Mouse (Mus musculus) spleen, adult 18-20 months (tissue): Measurements from ENCODE around the gene Tmem121.
A peak's percentile ranks its signal among the peaks of the same experiment; 100 is the strongest.

Experiments used
- DNase-seq, 2 experiments: peaks; one replicate each; pipeline ENCODE4 v3.0.0; 2022; ENCODE audit warnings: mixed read lengths in 2 of 2

Gene Tmem121

GRCm38 (mm10) chr12:113185442-113186291 lies at the start of gene Tmem121:
Tmem121 (plus strand) TSS chr12:113185930.
- no peak for DNase-seq

DNA sequence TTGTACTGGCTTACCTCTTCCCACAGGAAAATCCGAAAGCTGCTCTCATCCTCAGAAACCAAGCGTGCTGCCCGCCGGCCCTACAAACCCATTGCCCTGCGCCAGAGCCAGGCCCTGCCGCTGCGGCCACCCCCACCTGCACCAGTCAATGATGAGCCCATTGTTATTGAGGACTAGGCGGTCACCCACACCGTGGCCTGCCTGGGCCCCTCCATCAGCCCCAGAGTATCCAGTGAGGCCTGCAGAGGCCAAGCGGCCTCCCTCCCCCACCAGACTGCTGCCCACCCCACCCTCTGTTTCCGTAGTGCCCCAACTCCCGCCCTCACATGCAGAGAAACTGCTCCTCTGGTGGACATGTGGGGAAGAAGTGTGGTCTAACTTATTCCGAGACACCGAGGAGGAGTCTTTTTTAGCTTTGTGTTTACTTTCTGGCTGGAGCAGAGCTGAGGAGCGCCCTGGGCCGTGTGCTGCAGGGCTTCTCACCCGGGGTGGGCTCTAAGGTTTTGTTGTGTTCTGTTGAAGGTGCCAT lies 49.2 kb upstream of the Tmem121 start:
- no peak for DNase-seq

DNA sequence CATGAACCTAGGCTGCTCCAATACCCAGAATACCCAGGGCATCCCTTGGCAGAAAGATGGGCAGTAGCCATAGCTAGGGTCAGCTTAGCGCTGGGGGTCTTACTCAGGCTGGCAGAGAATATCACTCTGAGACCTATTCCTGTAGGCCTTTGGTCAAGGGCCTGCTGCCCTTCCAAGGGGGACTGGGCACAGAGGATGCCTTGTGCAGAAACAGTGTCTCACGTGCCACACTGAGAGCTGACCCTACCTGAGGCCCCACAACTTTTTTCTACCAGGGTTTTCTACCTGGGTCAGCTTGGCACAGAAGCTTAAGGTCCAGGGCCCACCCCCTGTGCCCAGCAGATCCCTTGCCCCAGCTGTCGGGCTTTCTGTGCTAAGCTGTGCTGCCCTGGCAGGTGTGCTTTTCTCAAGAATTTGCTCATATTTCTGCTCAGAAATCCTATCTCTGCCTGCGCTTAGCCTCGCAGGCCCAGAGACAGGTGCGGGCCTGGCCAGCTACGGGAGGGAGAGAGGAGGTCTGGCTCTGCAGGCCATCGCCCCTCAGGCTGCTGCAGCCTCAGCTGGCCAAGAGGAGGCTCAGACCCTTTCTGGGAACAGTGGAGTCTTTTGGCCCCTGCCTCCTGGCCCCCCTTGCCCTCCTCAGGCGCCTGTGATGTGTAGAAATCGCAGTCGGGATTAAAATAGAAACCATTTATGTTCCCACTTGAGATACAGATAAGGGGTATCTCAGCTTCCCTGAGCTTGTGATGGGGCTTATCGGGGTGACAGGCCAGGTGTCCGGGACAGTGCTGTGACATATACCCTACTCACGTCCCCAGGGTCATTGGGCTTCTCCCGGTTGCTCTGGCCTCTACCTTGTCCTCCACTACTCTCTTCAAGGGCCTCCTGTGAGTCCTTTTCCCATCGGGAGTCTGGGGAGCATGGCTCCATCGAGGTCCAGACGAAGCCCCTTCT lies 48.2 kb upstream of the Tmem121 start:
- no peak for DNase-seq

- no peak for DNase-seq
These were observed 47.4 kb upstream of the Tmem121 start for GRCm38 (mm10) chr12:113138291-113138690.

DNA sequence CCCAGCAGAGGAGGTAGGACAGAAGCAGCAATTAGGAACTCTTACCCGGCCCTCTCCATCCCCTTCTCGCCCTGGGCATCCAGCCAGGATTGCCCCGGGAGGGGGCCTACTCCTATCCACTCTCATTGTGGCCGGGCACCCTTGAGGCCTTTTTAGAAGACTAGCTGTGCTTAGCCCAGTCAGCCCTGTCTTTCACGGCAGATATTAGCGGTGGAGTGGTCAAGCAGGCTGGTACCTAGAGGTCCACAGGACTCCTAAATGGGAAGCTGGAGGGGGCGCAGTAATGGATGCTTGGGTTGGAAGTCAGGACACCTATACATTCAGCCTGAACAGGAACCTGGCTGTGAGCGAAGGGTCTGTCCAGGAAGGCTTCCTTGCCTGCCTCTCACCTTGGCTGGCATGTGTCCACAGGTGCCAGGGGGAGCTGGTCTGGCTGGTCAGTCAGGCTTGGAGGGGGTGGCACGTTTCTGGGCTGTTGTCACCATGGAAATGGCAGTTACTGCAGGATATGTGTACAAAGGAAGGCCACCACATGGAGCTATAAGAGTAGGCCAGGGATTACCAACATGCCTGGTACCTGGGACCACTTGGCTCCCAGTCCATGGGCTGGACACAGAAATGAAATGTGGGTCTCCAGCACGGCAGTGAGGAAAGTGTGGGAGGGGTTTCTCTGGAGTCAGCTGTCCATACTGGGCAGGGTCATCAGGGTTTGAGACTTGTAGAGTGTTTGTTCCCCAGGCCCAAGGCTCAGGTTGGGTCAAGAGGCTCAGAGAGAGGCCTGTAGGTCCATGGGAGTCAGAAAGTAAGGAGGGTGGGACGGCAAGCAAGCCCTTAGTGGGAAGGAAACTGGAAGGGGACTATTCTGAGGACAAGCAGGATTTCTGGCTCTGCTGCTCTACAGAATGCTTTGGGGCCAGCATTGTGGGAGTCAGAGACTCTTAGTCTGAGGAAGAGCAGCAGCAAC lies 46.5 kb upstream of the Tmem121 start:
- DNase-seq, result no peak

DNA sequence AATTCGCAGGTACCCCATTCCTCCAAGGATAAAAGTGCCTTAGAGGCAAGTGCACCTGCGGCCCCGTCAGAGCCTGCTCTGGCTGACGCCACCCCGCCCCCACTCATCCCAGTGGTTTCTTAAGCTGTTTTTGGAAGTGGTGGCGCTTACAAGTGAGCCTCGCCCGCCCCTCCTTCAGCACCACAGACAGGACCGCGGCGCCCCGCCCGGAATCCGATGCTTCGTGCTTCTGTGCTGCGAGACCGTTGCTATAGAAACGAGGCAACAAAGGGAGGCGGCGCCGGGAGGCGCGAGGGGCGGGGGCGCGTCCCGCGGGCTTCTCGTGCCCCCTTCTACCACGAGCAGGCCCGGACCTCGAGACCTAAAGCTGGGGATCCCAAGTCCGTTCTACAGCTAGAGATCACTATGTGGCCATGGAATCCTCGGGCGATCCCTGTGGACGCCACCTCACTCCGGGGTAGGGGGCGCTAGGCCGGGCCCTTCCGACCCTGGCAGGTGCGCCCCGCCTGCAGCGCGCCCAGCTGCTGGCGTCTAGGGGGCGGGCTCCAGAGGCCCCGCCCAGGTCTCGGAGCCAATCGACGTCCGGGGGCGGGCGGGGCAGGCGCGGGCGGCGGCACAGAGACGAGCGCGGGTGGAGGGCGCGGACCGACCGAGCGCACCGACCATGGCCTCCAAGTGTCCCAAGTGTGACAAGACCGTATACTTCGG lies 45.7 kb upstream of the Tmem121 start, which contains the start of gene Crip2:
Gene Crip2, plus strand, starts transcription at position 329 of the 708 bp plus-strand sequence.
- DNase-seq, result peak; percentile 72 to 83

- DNase-seq, result no peak
These were observed 44.9 kb upstream of the Tmem121 start for GRCm38 (mm10) chr12:113140616-113141411.

DNA sequence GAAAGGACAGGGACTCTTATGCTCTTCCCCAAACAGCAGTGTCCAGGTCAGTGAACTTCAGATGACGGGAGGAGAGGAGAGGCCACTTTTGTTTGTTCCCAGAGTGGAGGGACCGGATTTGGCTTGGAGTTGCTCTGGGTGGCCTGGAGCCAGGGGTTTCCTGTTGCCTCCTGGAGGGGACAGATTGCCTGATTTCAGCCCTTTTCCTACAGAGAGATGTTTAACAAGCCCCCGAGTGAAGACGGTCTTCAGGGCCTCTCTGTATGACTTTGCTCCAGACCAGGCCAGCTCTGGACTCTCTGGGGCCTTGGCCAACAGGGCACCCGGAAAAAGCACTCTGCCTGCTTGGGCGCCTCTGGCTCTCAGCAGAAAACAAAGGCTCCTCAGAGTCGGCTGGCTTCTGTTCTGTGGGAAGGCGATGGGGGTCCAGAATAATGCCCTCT lies 44.2 kb upstream of the Tmem121 start:
- DNase-seq, result no peak

- DNase-seq, result no peak
These were observed 43.4 kb upstream of the Tmem121 start for GRCm38 (mm10) chr12:113142021-113142975.

GRCm38 (mm10) chr12:113143164-113143563 lies 42.6 kb upstream of the Tmem121 start:
- no peak for DNase-seq

DNA sequence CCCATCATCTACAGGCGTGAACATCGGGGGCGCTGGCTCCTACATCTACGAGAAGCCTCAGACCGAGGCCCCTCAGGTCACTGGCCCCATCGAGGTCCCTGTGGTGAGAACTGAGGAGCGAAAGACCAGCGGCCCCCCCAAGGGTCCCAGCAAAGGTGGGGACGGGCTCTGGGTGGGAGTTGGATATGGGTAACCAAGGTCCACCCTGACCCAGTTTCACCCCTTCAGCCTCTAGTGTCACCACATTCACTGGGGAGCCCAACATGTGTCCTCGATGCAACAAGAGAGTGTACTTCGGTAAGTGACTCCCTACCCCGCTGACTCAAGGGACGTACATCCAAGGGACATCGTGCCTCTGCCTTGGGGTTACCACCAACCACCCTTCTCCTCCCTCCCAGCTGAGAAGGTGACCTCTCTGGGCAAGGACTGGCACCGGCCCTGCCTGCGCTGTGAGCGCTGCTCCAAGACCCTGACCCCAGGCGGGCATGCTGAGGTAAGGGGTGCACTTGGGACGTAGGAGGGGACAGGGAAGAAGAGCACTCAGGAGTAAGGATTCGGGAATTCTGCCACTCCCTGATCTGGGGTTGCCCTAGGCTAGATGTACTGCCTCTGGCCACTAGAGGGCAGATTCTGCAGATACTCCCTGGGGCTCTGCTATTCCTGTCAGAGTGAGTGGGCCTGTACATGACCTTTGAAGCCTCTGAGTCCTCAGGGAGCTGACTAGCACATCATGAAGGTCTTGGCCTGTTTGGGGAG lies 41.6 kb upstream of the Tmem121 start:
- peak in 1 of 2 experiments; percentile 58 for DNase-seq

GRCm38 (mm10) chr12:113144886-113145285 lies 40.8 kb upstream of the Tmem121 start:
- DNase-seq, result no peak

GRCm38 (mm10) chr12:113145591-113145990 lies 40.1 kb upstream of the Tmem121 start:
- DNase-seq, result no peak

DNA sequence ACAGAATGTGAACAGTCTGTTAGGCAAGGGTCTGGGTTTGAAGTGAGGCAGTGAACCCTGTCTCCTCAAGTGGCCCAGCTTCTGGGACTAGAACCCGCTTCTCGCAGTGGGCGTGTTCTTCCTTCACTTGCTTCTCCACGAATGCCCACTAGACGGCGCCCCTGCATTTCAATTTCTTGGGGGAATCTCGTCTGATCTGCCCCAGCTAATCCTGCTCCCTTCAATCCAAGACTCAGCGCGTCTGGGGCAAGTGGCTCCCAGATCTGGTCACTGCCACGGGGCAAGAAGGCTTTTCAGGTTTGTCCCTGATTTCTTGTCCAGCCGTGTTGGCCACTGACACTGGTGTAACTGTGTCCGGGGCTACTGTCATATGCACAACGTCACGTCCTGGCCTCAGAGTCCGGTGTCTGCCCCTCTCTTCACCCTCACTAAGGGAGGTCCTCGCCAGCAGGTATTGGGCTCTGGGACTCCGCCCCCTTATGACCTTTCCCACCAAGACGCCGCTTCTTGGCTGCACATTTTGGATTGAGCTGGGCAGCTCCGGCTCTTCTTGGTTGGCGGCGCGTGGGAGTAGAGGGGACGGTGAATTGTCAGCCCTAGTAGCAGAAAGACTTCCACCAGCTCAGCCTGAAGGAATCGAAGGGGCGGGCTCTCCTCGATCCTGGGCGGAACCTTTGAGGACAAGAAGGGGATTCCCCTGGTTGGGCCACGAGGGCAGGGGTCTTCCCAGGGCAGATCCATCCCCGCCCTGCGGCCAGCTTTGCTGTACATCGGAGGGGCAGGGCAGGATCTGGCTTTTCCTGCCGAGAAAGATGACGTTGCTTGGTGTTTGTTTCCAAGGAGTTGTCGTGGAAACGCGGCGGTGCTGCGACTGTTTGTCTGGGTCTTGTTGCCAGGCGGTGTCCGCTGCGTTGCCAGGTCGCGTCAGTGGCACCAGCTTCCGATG lies 39.3 kb upstream of the Tmem121 start, which contains the start of gene Crip1:
Gene Crip1, plus strand, starts transcription at position 205 of the 946 bp plus-strand sequence.
- peak; percentile 82 to 93 for DNase-seq

GRCm38 (mm10) chr12:113147481-113147880 lies 38.2 kb upstream of the Tmem121 start:
- DNase-seq, result no peak

DNA sequence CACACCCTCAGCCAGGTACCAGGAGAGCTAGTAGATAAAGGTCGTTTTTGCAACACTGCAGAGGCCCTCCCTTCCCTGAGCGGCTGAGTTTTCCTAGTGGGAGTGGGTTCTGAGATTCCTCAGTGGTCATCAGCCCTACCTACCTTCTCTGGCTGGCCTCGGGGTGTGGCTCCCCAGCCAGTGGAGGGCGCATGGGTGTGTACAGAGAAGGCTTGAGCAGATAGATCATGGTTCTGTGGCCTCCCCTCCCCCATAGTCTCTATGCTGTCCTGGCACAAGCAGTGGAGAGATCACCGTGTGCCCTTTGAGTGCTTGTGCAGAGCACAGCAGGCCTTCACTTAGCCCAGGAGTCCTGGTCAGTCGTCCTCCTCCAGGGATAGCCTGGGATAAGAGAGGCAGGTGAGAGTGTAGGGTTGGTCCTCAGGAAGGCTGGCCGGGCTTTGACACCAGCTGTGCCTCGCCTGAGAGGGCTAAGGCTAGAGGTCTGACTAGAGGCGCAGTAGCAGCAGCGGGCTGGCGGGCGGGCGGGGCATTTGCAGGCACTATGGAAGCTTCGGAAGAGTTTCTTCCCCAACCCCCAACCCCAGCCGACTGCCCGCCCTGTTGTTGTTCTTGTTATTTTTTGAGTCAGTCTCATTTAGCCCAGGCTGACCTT lies 37.2 kb upstream of the Tmem121 start:
- peak in 1 of 2 experiments; percentile 62 for DNase-seq
